Mouse (Mus musculus) kidney, embryonic 14.5 days (tissue): Measurements from ENCODE around the gene Zfp579. TPM values are rescaled to one million over a fixed set of nuclear protein-coding genes. Genes with fewer than 3 reads are reported as not detected.
A peak's percentile ranks its signal among the peaks of the same experiment; 100 is the strongest.

Source experiments
- ATAC-seq: fragments of 200-750 bp; cut with Nextera tagmentation; 2 replicates; pipeline ENCODE4 v1.8.0; 2017; ENCODE audit warnings: moderate number of reproducible peaks, mild to moderate bottlenecking, moderate TSS enrichment, moderate library complexity; ENCODE audit not compliant: low FRiP score, low TSS enrichment
- H3K27ac ChIP-seq: fragments of 300-500 bp; sonication (generic); 2 replicates; pipeline ENCODE4 v1.5.1; 2014; ENCODE audit warnings: low read depth, mild to moderate bottlenecking, low read length, moderate library complexity, mixed read lengths
- H3K27me3 ChIP-seq: fragments of 300-500 bp; sonication (generic); 2 replicates; pipeline ENCODE4 v1.6.1; 2014; ENCODE audit warnings: mild to moderate bottlenecking, low read length; ENCODE audit not compliant: control insufficient read depth, insufficient read depth
- H3K36me3 ChIP-seq: fragments of 300-500 bp; sonication (generic); 2 replicates; pipeline ENCODE4 v1.6.1; 2014; ENCODE audit warnings: low read length, mixed read lengths; ENCODE audit not compliant: control insufficient read depth, insufficient read depth
- H3K4me1 ChIP-seq: fragments of 300-500 bp; sonication (generic); 2 replicates; pipeline ENCODE4 v1.6.1; 2014; ENCODE audit warnings: low read length, mixed read lengths; ENCODE audit not compliant: control insufficient read depth, insufficient read depth
- H3K4me2 ChIP-seq: fragments of 300-500 bp; sonication (generic); replicated peaks from 2 replicates; pipeline ENCODE4 v1.6.1; 2014; ENCODE audit warnings: low read depth, mild to moderate bottlenecking, low read length
- H3K4me3 ChIP-seq: fragments of 300-500 bp; sonication (generic); 2 replicates; pipeline ENCODE4 v1.5.1; 2014; ENCODE audit warnings: mild to moderate bottlenecking, low read length
- H3K9ac ChIP-seq: fragments of 300-500 bp; sonication (generic); 2 replicates; pipeline ENCODE4 v1.6.1; 2014; ENCODE audit warnings: low read depth, mild to moderate bottlenecking, low read length, moderate library complexity
- H3K9me3 ChIP-seq: fragments of 300-500 bp; sonication (generic); 2 replicates; pipeline ENCODE4 v1.6.1; 2016; ENCODE audit warnings: low read length; ENCODE audit not compliant: control insufficient read depth
- WGBS: fragments of 180-500 bp; shearing (Covaris S2); extraction: QIAGEN DNeasy Blood & Tissue Kit; methylation state at CpG from one replicate; pipeline ENCODE4 v1.1.7; 2014; 5-methylcytosine and 5-hydroxymethylcytosine counted together
- polyA plus RNA-seq: library from polyadenylated mRNA; unstranded; fragments of >200 nt; fragmentation: Nextera tagmentation; extraction: Ambion mirVana; gene quantifications from 2 replicates; pipeline ENCODE4 v1.2.1, GENCODE M21; 2014

Gene Zfp579
- polyA plus RNA-seq = 36.6 and 41.6 TPM in 2 replicates

DNA sequence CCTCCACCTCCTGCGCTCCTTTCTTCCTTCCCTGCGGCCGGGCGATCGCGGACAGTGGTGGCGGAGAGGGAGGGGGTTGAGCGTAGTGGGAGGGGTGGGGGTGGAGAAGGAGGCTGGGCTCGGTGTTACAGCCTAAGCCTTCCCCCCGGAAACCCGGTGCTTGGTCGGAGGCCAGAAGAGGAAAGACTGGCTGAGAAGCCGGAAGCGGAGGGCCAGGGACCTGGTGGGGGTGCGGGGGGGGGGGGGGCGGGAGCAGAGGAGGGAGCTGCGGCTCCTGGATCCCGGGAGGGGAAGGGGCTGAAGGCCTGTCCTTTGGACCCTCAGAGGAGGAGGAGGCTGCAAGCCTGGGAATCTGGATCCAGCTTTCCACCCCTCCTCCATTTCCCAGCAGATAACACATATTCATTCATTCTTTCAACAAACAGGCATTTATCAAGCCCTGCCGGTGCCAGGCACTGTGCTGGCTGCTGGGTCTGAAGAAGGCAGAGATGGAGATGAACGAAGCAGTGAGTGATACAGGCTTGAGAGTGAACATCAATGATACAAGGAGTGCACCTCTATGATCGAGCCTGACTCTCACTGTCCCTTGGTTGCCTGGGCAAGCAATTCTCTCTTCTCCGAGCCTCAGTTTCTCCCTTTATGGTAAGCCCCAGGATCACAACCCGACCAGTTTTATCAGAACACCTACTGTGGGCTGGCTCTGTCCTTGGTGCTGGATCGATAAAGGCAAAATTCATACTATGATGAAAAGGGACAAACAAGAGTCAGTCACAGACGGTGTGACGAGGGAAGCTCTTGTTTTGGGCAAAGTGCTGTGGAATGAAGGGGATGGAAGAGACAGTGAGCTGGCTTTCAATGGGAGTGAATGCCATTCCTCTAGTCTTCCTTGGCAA is at the start of gene Zfp579:
Gene Zfp579, minus strand, starts transcription at position 156 of the 893 bp plus-strand sequence.
- Histone ChIP-seq H3K27ac (peak within 1 kb of the TSS; percentile 52; the same call in 1 of the 2 replicates), H3K9me3 (peaks cover 17% of the 10 kb centered on the region), H3K9ac (peak within 1 kb of the TSS; percentile 87), H3K4me1 (peaks cover 13% of the 10 kb centered on the region; the same call in 1 of the 2 replicates), H3K4me3 (peak within 1 kb of the TSS; percentile 76), H3K36me3 (peaks cover 19% of the 10 kb centered on the region), H3K27me3 (peaks cover 8% of the 10 kb centered on the region; the same call in 1 of the 2 replicates), H3K4me2 (peak within 1 kb of the TSS; percentile 65)
- 6% methylated on average over 18 of the region's 26 CpGs for WGBS
- peak; percentile 86 for ATAC-seq

DNA sequence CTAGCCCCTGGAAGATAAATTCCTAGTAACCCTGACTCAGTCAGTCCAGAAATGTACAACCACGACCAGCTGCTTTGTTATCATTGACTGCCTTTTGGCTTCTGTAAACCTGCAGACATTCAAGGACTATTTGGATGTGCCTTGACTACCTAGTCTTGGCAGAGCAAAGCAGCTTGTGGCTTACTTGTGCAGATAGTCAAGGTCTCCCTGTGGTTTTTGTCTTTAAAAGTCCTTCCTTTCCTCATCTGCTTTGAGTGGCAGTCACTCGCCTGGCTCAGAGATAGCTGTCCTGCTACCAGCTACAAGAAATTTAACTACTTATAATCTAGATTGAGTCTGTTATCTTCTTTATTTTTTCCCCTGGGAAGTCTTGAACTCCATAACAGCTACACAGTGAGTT is 49.0 kb upstream of the Zfp579 start:
- Histone ChIP-seq H3K4me2 (no peak overlapping the region), H3K9ac (no peak overlapping the region), H3K4me3 (no peak overlapping the region), H3K27ac (no peak overlapping the region), H3K27me3 (no peaks in the 10 kb centered on the region), H3K4me1 (no peaks in the 10 kb centered on the region), H3K36me3 (no peaks in the 10 kb centered on the region), H3K9me3 (no peaks in the 10 kb centered on the region)
- no peak for ATAC-seq
- 85% methylated on average over 2 of the region's 2 CpGs for WGBS

DNA sequence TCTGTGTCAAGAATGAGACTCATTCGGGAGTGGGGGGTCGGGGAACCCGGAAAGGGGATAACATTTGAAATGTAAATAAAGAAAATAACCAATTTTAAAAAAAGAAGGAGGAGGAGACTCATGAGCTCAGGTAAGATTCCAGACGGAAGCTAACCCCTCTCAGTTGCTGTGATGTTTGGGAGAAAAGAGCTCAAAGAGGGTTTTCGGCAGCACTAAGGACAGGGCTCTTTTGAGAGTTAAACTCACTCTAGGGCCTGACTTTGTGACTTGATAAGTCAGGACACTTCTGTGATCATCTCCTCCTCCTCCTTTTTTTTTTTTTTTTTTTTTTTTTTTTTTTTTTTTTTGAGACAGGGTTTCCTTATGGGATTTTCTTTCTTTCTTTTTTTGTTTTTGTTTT is 43.0 kb upstream of the Zfp579 start:
- Histone ChIP-seq H3K9me3 (0 out of 2 replicates have a peak, but pooled peaks cover 3% of the 10 kb centered on the region), H3K4me2 (peak overlapping the region; percentile 52), H3K27ac (0 out of 2 replicates have a peak overlapping the region, but pooled peaks have one; percentile 94), H3K9ac (peak overlapping the region; percentile 85; the same call in 1 of the 2 replicates), H3K4me3 (peak overlapping the region; percentile 67), H3K27me3 (no peaks in the 10 kb centered on the region), H3K4me1 (no peaks in the 10 kb centered on the region), H3K36me3 (peaks cover 19% of the 10 kb centered on the region; the same call in 1 of the 2 replicates)
- WGBS = 45% methylated on average over 5 of the region's 5 CpGs
- ATAC-seq = no peak

DNA sequence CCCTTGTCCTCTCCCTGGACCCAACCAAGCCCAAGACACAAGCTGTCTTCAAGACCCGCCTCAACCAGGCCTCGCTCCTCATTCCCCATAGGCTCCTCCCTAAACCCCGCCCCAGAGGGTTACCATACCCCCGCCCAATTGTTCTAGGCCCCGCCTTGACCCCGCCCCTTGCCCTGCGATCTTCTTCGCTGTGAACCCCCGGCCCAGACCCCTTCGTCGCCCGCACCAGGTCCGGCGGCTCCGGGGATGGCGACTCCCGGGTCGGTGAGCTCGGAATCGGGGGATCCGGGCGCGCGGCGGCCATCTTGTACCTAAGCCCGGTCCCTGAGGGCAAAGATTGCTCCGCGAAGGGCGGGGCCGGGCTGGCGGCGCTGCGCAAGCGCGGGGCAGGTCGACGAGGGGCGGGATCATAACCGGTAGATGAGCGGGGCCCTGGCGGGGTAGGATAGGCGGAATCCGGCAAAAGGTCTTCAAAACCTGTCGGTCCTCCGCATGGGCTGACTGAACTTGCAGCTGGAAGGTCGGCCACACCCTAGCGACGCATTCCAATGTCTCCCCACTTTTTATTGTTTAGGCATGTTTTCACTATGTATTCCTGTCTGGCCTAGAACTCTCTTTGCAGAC is 42.3 kb upstream of the Zfp579 start, which contains the start of gene Zfp784:
Gene Zfp784, minus strand, starts transcription at position 338 of the 624 bp plus-strand sequence.
- no peaks in the 10 kb centered on the region for H3K27me3 ChIP-seq
- WGBS = under 1% methylated on average over 48 of the region's 48 CpGs
- H3K4me1 ChIP-seq = no peaks in the 10 kb centered on the region
- peak within 1 kb of the TSS; percentile 94 for H3K27ac ChIP-seq
- ATAC-seq = peak; percentile 96
- H3K4me3 ChIP-seq = peak within 1 kb of the TSS; percentile 67
- peak within 1 kb of the TSS; percentile 85 for H3K9ac ChIP-seq
- peaks cover 27% of the 10 kb centered on the region for H3K36me3 ChIP-seq
- H3K4me2 ChIP-seq = peak within 1 kb of the TSS; percentile 52
- H3K9me3 ChIP-seq = 0 out of 2 replicates have a peak, but pooled peaks cover 3% of the 10 kb centered on the region

- Histone ChIP-seq H3K4me1 (no peaks in the 10 kb centered on the region), H3K4me2 (peak overlapping the region; percentile 52), H3K9ac (peak overlapping the region; percentile 85; the same call in 1 of the 2 replicates), H3K27ac (no peak overlapping the region), H3K36me3 (peaks cover 34% of the 10 kb centered on the region), H3K4me3 (peak overlapping the region; percentile 67; the same call in 1 of the 2 replicates), H3K27me3 (no peaks in the 10 kb centered on the region), H3K9me3 (peaks cover 6% of the 10 kb centered on the region; the same call in 1 of the 2 replicates)
- 89% methylated on average over 8 of the region's 8 CpGs for WGBS
- ATAC-seq = no peak
These were observed 41.5 kb upstream of the Zfp579 start for GRCm38 (mm10) chr7:5037467-5037866.

DNA sequence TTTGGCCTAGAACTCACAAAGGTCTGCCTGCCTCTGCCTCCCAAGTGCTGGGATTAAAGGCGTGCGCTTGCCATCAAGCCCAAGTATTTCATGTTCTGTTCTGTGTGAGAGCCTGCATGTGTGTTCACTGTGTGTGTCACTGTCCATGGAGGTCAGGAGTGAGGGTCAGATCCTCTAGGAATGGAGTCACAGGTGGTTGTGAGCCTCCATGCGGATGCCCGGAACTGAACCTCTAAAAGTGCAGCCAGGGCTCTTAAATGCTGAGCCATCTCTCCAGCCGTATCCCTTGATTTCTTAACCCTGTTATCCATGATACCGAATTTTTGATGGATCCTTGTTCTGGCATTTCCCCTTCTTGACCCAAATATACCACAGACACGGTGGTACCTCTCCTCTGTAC is 41.1 kb upstream of the Zfp579 start:
- peaks cover 10% of the 10 kb centered on the region for H3K9me3 ChIP-seq
- H3K36me3 ChIP-seq = peaks cover 39% of the 10 kb centered on the region
- no peak overlapping the region for H3K9ac ChIP-seq
- H3K4me2 ChIP-seq = no peak overlapping the region
- ATAC-seq = no peak
- H3K4me3 ChIP-seq = no peak overlapping the region
- no peaks in the 10 kb centered on the region for H3K27me3 ChIP-seq
- H3K4me1 ChIP-seq = no peaks in the 10 kb centered on the region
- whole genome bisulfite sequencing = 92% methylated on average over 7 of the region's 7 CpGs
- H3K27ac ChIP-seq = no peak overlapping the region

GRCm38 (mm10) chr7:5036136-5036535 is 40.2 kb upstream of the Zfp579 start:
- Histone ChIP-seq H3K9me3 (peaks cover 19% of the 10 kb centered on the region), H3K4me1 (no peaks in the 10 kb centered on the region), H3K4me3 (no peak overlapping the region), H3K36me3 (peaks cover 47% of the 10 kb centered on the region), H3K27me3 (no peaks in the 10 kb centered on the region), H3K9ac (no peak overlapping the region), H3K4me2 (no peak overlapping the region), H3K27ac (no peak overlapping the region)
- ATAC-seq = no peak
- WGBS = 93% methylated on average over 9 of the region's 9 CpGs

GRCm38 (mm10) chr7:5035628-5036027 is 39.7 kb upstream of the Zfp579 start:
- no peak overlapping the region for H3K27ac ChIP-seq
- no peak for ATAC-seq
- H3K9me3 ChIP-seq = peaks cover 24% of the 10 kb centered on the region
- H3K36me3 ChIP-seq = peaks cover 53% of the 10 kb centered on the region
- H3K4me2 ChIP-seq = no peak overlapping the region
- H3K4me1 ChIP-seq = no peaks in the 10 kb centered on the region
- no peak overlapping the region for H3K4me3 ChIP-seq
- H3K9ac ChIP-seq = no peak overlapping the region
- WGBS = 96% methylated on average over 17 of the region's 17 CpGs
- H3K27me3 ChIP-seq = no peaks in the 10 kb centered on the region
